Mouse (Mus musculus) hindbrain, embryonic 14.5 days (tissue): Measurements from ENCODE around the gene Zfp853. TPM values are rescaled to one million over a fixed set of nuclear protein-coding genes. Genes with fewer than 3 reads are reported as not detected.

Source experiments
- ATAC-seq: fragments of 200-750 bp; cut with Nextera tagmentation; 2 replicates; pipeline ENCODE4 v1.8.0; 2017; ENCODE audit warnings: moderate number of reproducible peaks, mild to moderate bottlenecking, moderate TSS enrichment, moderate library complexity; ENCODE audit not compliant: low FRiP score
- DNase-seq: peaks from one replicate; pipeline ENCODE4 v3.0.0-alpha.2; 2015; ENCODE audit warnings: low spot score
- H3K27ac ChIP-seq: fragments of 300-500 bp; sonication (generic); 2 replicates; pipeline ENCODE4 v1.5.1; 2014; ENCODE audit warnings: mild to moderate bottlenecking, moderate library complexity
- H3K27me3 ChIP-seq: fragments of 300-500 bp; sonication (generic); 2 replicates; pipeline ENCODE4 v1.6.1; 2014; ENCODE audit warnings: mild to moderate bottlenecking, low read length, mixed read lengths; ENCODE audit not compliant: control insufficient read depth, insufficient read depth
- H3K36me3 ChIP-seq: fragments of 300-500 bp; sonication (generic); replicated peaks from 2 replicates; pipeline ENCODE4 v1.6.1; 2014; ENCODE audit not compliant: control insufficient read depth, insufficient read depth
- H3K4me1 ChIP-seq: fragments of 300-500 bp; sonication (generic); replicated peaks from 2 replicates; pipeline ENCODE4 v1.6.1; 2014; ENCODE audit warnings: antibody characterized with exemption, low read length, mixed read lengths; ENCODE audit not compliant: control insufficient read depth, insufficient read depth
- H3K4me2 ChIP-seq: fragments of 300-500 bp; sonication (generic); replicated peaks from 2 replicates; pipeline ENCODE4 v1.6.1; 2014; ENCODE audit warnings: mild to moderate bottlenecking, moderate library complexity
- H3K4me3 ChIP-seq: fragments of 300-500 bp; sonication (generic); replicated peaks from 2 replicates; pipeline ENCODE4 v1.5.1; 2014; ENCODE audit warnings: mild to moderate bottlenecking, low read length
- H3K9ac ChIP-seq: fragments of 300-500 bp; sonication (generic); 2 replicates; pipeline ENCODE4 v1.6.1; 2014
- H3K9me3 ChIP-seq: fragments of 300-500 bp; sonication (generic); 2 replicates; pipeline ENCODE4 v1.6.1; 2016; ENCODE audit warnings: low read length; ENCODE audit not compliant: control insufficient read depth
- WGBS: fragments of 180-500 bp; shearing (Covaris S2); extraction: QIAGEN DNeasy Blood & Tissue Kit; methylation state at CpG from one replicate; pipeline ENCODE4 v1.1.7; 2014; 5-methylcytosine and 5-hydroxymethylcytosine counted together
- polyA plus RNA-seq: library from polyadenylated mRNA; unstranded; fragments of >200 nt; fragmentation: Nextera tagmentation; extraction: Ambion mirVana; gene quantifications from 2 replicates; pipeline ENCODE4 v1.2.1, GENCODE M21; 2014

Gene Zfp853
- polyA plus RNA-seq, 1 experiment from 2014 or later: 0.43 TPM

GRCm38 (mm10) chr5:143252039-143252438, 41.4 kb downstream of the Zfp853 start:
- Histone ChIP-seq H3K27ac (no peak overlapping the region), H3K4me1 (peaks cover 10% of the 10 kb centered on the region; the same call in 1 of the 2 replicates), H3K9me3 (no peaks in the 10 kb centered on the region), H3K4me3 (no peak overlapping the region), H3K9ac (no peak overlapping the region), H3K27me3 (peaks cover 51% of the 10 kb centered on the region), H3K36me3 (peaks cover 90% of the 10 kb centered on the region), H3K4me2 (no peak overlapping the region)
- WGBS: 55% methylated on average over 6 of the region's 6 CpGs
- ATAC-seq (no peak), DNase-seq (no peak)

GRCm38 (mm10) chr5:143244926-143245325, 48.5 kb downstream of the Zfp853 start:
- Histone ChIP-seq H3K9ac (no peak overlapping the region), H3K27me3 (no peaks in the 10 kb centered on the region), H3K4me1 (no peaks in the 10 kb centered on the region), H3K4me2 (no peak overlapping the region), H3K27ac (no peak overlapping the region), H3K4me3 (no peak overlapping the region), H3K9me3 (no peaks in the 10 kb centered on the region), H3K36me3 (peaks cover 92% of the 10 kb centered on the region)
- WGBS: 96% methylated on average over 26 of the region's 26 CpGs
- DNase-seq: no peak
- ATAC-seq: no peak

Other genes with a start within 250 kb of the Zfp853 start
- 29.4 and 29.8 TPM in 2 replicates for gene Rnf216, start 180.6 kb downstream of the Zfp853 start, polyA plus RNA-seq
- 0.07 TPM in 1 of 2 replicates, not detected in the other for gene Olfr718-ps1, start 146.0 kb downstream of the Zfp853 start, polyA plus RNA-seq
- 10.4 and 13.9 TPM in 2 replicates for gene Rbak, start 112.8 kb downstream of the Zfp853 start, polyA plus RNA-seq
- not detected in 2 replicates for gene Spdye4b, start 112.6 kb downstream of the Zfp853 start, polyA plus RNA-seq
- gene Spdye4a, start 66.7 kb downstream of the Zfp853 start, polyA plus RNA-seq: not detected in 2 replicates
- 21.6 and 24.8 TPM in 2 replicates for gene Zfp12, start 58.5 kb downstream of the Zfp853 start, polyA plus RNA-seq
- 5.5 and 6.4 TPM in 2 replicates for gene Zfp316, start 23.6 kb downstream of the Zfp853 start, polyA plus RNA-seq
- 24.6 and 25.4 TPM in 2 replicates for gene E130309D02Rik, start 21.7 kb upstream of the Zfp853 start, polyA plus RNA-seq
- gene Zdhhc4, start 35.6 kb upstream of the Zfp853 start, polyA plus RNA-seq: 72.2 and 78.1 TPM in 2 replicates
- 0.25 and 0.60 TPM in 2 replicates for gene Grid2ip, start 63.7 kb upstream of the Zfp853 start, polyA plus RNA-seq
- gene Kdelr2, start 110.2 kb upstream of the Zfp853 start, polyA plus RNA-seq: 146 and 147 TPM in 2 replicates
- gene Daglb, start 171.0 kb upstream of the Zfp853 start, polyA plus RNA-seq: 17.1 and 17.5 TPM in 2 replicates
- 473 and 504 TPM in 2 replicates for gene Rac1, start 234.4 kb upstream of the Zfp853 start, polyA plus RNA-seq